Mouse (Mus musculus) brain, embryonic 14.5 days (tissue): Measurements from ENCODE around the gene Gngt2.

ENCODE experiments used
- CTCF ChIP-seq: fragments of 200-500 bp; IDR thresholded peaks from 2 replicates; pipeline ENCODE4 v1.5.1; 2012; ENCODE audit warnings: inconsistent platforms, mild to moderate bottlenecking, moderate library complexity, borderline replicate concordance; ENCODE audit not compliant: insufficient read depth, insufficient read length; ENCODE audit errors: extremely low read depth
- POLR2A ChIP-seq: fragments of 200-500 bp; IDR thresholded peaks from 2 replicates; pipeline ENCODE4 v1.6.1; 2012; ENCODE audit warnings: mild to moderate bottlenecking, inconsistent platforms, borderline replicate concordance; ENCODE audit not compliant: poor library complexity, insufficient read depth, insufficient read length, severe bottlenecking; ENCODE audit errors: extremely low read depth

DNA sequence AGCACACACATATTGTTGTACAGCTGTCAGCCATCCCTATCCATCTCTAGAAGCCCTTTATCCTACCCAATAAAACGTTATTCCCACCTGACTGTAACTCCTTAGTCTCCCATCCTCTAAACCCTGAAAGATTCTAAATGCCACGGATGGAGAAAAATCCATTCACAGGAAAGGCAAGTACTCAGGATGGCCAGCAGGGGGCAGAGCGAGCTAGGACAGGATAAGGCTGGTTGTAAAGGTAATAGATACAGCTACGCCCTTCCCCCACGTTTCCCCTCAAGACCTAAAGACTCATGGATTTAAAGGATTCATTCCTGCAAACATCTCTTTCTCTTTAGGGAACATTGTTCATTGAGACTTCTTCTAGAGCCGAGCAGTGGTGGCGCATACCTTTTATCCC, 39.3 kb downstream of the Gngt2 start:
- peak; percentile 80; the same call in 1 of the 2 replicates for TF ChIP-seq CTCF
- TF ChIP-seq POLR2A, result no peak
